In genomic region chr14:8309621-8310141, GRCm38 (mm10) we compare ENCODE assay signal across 7 mouse cellular contexts. TPM values are rescaled to one million over a fixed set of nuclear protein-coding genes. Genes with fewer than 3 reads are reported as not detected.
DNase-seq lines count a peak whose midpoint lies in the region; ATAC-seq lines count a peak whose summit lies in the region.

No protein-coding gene starts in this region.

- H3K4me1 ChIP-seq in midbrain, embryonic 14.5 days (ENCODE audit: control insufficient read depth, insufficient read depth, low read length) = no peaks in the 10 kb centered on the region
- H3K4me1 ChIP-seq in midbrain, embryonic 11.5 days (ENCODE audit: control insufficient read depth, insufficient read depth, low read length) = no peaks in the 10 kb centered on the region
- H3K4me1 ChIP-seq in neural tube, embryonic 13.5 days (replicated peaks) = peaks cover 11% of the 10 kb centered on the region

- H3K9me3 ChIP-seq in midbrain, embryonic 14.5 days (ENCODE audit: control insufficient read depth, low read length) = no peaks in the 10 kb centered on the region
- no peaks in the 10 kb centered on the region for H3K9me3 ChIP-seq in midbrain, embryonic 11.5 days (ENCODE audit: control insufficient read depth, low read length)
- H3K9me3 ChIP-seq in neural tube, embryonic 13.5 days = no peaks in the 10 kb centered on the region

- no peak overlapping the region for H3K4me2 ChIP-seq in midbrain, embryonic 14.5 days (ENCODE audit: low read length)
- H3K4me2 ChIP-seq in midbrain, embryonic 11.5 days = no peak overlapping the region
- peak overlapping the region; percentile 21; the same call in 1 of the 2 replicates for H3K4me2 ChIP-seq in neural tube, embryonic 13.5 days

- no peaks in the 10 kb centered on the region for H3K36me3 ChIP-seq in midbrain, embryonic 14.5 days (ENCODE audit: control insufficient read depth, insufficient read depth, low read length)
- H3K36me3 ChIP-seq in midbrain, embryonic 11.5 days (ENCODE audit: control insufficient read depth, insufficient read depth, low read length) = no peaks in the 10 kb centered on the region
- H3K36me3 ChIP-seq in neural tube, embryonic 13.5 days = no peaks in the 10 kb centered on the region

- DNase-seq in midbrain, embryonic 14.5 days = peak; percentile 24
- DNase-seq in midbrain, embryonic 11.5 days (ENCODE audit: low spot score, missing footprints) = no peak
- peak; percentile 66 for DNase-seq in heart, adult 8-10 months (ENCODE audit: low spot score)
- peak; percentile 72 for DNase-seq in layer of hippocampus, adult 9-11 months
- no peak for DNase-seq in thymus, postnatal 14 days
- DNase-seq in cerebellum, adult 18-20 months = no peak

- H3K9ac ChIP-seq in midbrain, embryonic 14.5 days (replicated peaks; ENCODE audit: low read length) = no peak overlapping the region
- no peak overlapping the region for H3K9ac ChIP-seq in midbrain, embryonic 11.5 days (ENCODE audit: low read length)
- H3K9ac ChIP-seq in neural tube, embryonic 13.5 days = no peak overlapping the region

- ATAC-seq in midbrain, embryonic 14.5 days (ENCODE audit: low FRiP score, low TSS enrichment) = no peak
- ATAC-seq in midbrain, embryonic 11.5 days (ENCODE audit: low FRiP score) = no peak
- ATAC-seq in neural tube, embryonic 13.5 days (ENCODE audit: low read depth) = no peak

- no peak overlapping the region for H3K4me3 ChIP-seq in midbrain, embryonic 14.5 days (replicated peaks; ENCODE audit: low read depth, low read length)
- no peak overlapping the region for H3K4me3 ChIP-seq in midbrain, embryonic 11.5 days (ENCODE audit: low read depth, low read length)
- no peak overlapping the region for H3K4me3 ChIP-seq in neural tube, embryonic 13.5 days

- H3K27ac ChIP-seq in midbrain, embryonic 14.5 days (replicated peaks; ENCODE audit: low read depth, low read length) = no peak overlapping the region
- no peak overlapping the region for H3K27ac ChIP-seq in midbrain, embryonic 11.5 days (ENCODE audit: low read depth, low read length)
- H3K27ac ChIP-seq in neural tube, embryonic 13.5 days (replicated peaks) = no peak overlapping the region

- 9% methylated on average over 9 of the region's 9 CpGs for WGBS in midbrain, embryonic 14.5 days
- 11% methylated on average over 9 of the region's 9 CpGs for WGBS in midbrain, embryonic 11.5 days
- WGBS in neural tube, embryonic 13.5 days = 10% methylated on average over 9 of the region's 9 CpGs

- no peaks in the 10 kb centered on the region for H3K27me3 ChIP-seq in midbrain, embryonic 14.5 days (ENCODE audit: control insufficient read depth, insufficient read depth, low read length)
- H3K27me3 ChIP-seq in midbrain, embryonic 11.5 days (ENCODE audit: control insufficient read depth, insufficient read depth, low read length) = no peaks in the 10 kb centered on the region
- H3K27me3 ChIP-seq in neural tube, embryonic 13.5 days = peaks cover 40% of the 10 kb centered on the region

RNA-seq across cellular contexts. Expression of gene Fam107a, which starts 8.1 kb away (rescaled TPM):
- polyA plus RNA-seq in midbrain, embryonic 14.5 days (2014; fragmentation: Nextera tagmentation; extraction: Ambion mirVana) = 0.08 TPM in 2 replicates
- 0.20 and 0.33 TPM in 2 replicates for polyA plus RNA-seq in midbrain, embryonic 11.5 days (2014; fragmentation: Nextera tagmentation; extraction: Ambion mirVana)
- total RNA-seq in heart, adult 8-10 months (2022) = 1 to 10 TPM; 7.5 to 8.8 (median 8.2) TPM
- polyA plus RNA-seq in neural tube, embryonic 13.5 days (2015; fragmentation: Nextera tagmentation; extraction: Ambion mirVana) = 0.84 and 0.91 TPM in 2 replicates

RNA-seq across cellular contexts. Expression of gene Acox2, which starts 50.5 kb away (rescaled TPM):
- polyA plus RNA-seq in midbrain, embryonic 14.5 days (2014; fragmentation: Nextera tagmentation; extraction: Ambion mirVana) = not detected in 2 replicates
- not detected in 2 replicates for polyA plus RNA-seq in midbrain, embryonic 11.5 days (2014; fragmentation: Nextera tagmentation; extraction: Ambion mirVana)
- total RNA-seq in heart, adult 8-10 months (2022) = 1 to 10 TPM in 2 of 4 experiments, under 1 TPM in 2; 0.44 to 1.4 (median 1.1) TPM
- 0.36 TPM in 1 of 2 replicates, not detected in the other for polyA plus RNA-seq in neural tube, embryonic 13.5 days (2015; fragmentation: Nextera tagmentation; extraction: Ambion mirVana)

Comparison
In these comparisons a context has a peak if more than half of its experiments do, and no peak if none do; other contexts are left out.
1. DNase-seq: peak in midbrain, embryonic 14.5 days (single experiment), heart, adult 8-10 months (single experiment) and layer of hippocampus, adult 9-11 months (single experiment); none in midbrain, embryonic 11.5 days (single experiment), thymus, postnatal 14 days (single experiment) and cerebellum, adult 18-20 months (0 of 2).